Mouse (Mus musculus) CH12.LX (cell line): ENCODE measurements around the gene Dgkz.

ENCODE experiments used
- CHD1 ChIP-seq: IDR thresholded peaks from 2 replicates; pipeline ENCODE4 v1.6.1; 2012; ENCODE audit warnings: low read depth, low read length, improper control_type of control experiment, inconsistent platforms
- CTCF ChIP-seq, 2 experiments: IDR thresholded peaks in 1 of 2; conservative IDR thresholded peaks in 1 of 2; 2 replicates each; pipeline ENCODE4 v1.5.1; 2011 to 2012; ENCODE audit warnings: low read depth in 2 of 2, low read length in 2 of 2, improper control_type of control experiment in 1 of 2, inconsistent platforms in 1 of 2, mild to moderate bottlenecking in 1 of 2, moderate library complexity in 1 of 2
- E2F4 ChIP-seq: IDR thresholded peaks from 2 replicates; pipeline ENCODE4 v1.6.1; 2011; ENCODE audit warnings: low read depth, low read length, improper control_type of control experiment; ENCODE audit not compliant: insufficient replicate concordance
- EP300 ChIP-seq: IDR thresholded peaks from 2 replicates; pipeline ENCODE4 v1.6.1; 2011; ENCODE audit warnings: low read length, improper control_type of control experiment
- MAFK ChIP-seq: IDR thresholded peaks from 2 replicates; pipeline ENCODE4 v1.6.1; 2011; ENCODE audit warnings: low read length, improper control_type of control experiment; ENCODE audit not compliant: insufficient replicate concordance
- MXI1 ChIP-seq: IDR thresholded peaks from 2 replicates; pipeline ENCODE4 v1.6.1; 2011; ENCODE audit warnings: mild to moderate bottlenecking, low read depth, low read length, improper control_type of control experiment
- MYC ChIP-seq: IDR thresholded peaks from 2 replicates; pipeline ENCODE4 v1.6.1; 2011; ENCODE audit warnings: low read depth, mild to moderate bottlenecking, improper control_type of control experiment, low read length
- POLR2A ChIP-seq: IDR thresholded peaks from 2 replicates; pipeline ENCODE4 v1.6.1; 2011; ENCODE audit warnings: low read depth, mild to moderate bottlenecking, improper control_type of control experiment, low read length
- RCOR1 ChIP-seq: conservative IDR thresholded peaks from 2 replicates; pipeline ENCODE4 v1.6.1; 2012; ENCODE audit warnings: low read depth, mild to moderate bottlenecking, inconsistent platforms, low read length, improper control_type of control experiment
- SIN3A ChIP-seq: IDR thresholded peaks from 2 replicates; pipeline ENCODE4 v1.6.1; 2012; ENCODE audit warnings: low read length, improper control_type of control experiment, inconsistent platforms
- TBP ChIP-seq: conservative IDR thresholded peaks from 2 replicates; pipeline ENCODE4 v1.6.1; 2011; ENCODE audit warnings: low read depth, low read length, improper control_type of control experiment
- UBTF ChIP-seq: IDR thresholded peaks from 2 replicates; pipeline ENCODE4 v1.6.1; 2012; ENCODE audit warnings: low read depth, mild to moderate bottlenecking, inconsistent platforms, low read length, improper control_type of control experiment, moderate library complexity
- USF1 ChIP-seq: IDR thresholded peaks from 2 replicates; pipeline ENCODE4 v1.6.1; 2014; ENCODE audit warnings: low read depth, mild to moderate bottlenecking, inconsistent platforms, low read length, improper control_type of control experiment
- ZNF384 ChIP-seq: IDR thresholded peaks from 2 replicates; pipeline ENCODE4 v1.6.1; 2012; ENCODE audit warnings: low read depth, low read length, improper control_type of control experiment, inconsistent platforms

DNA sequence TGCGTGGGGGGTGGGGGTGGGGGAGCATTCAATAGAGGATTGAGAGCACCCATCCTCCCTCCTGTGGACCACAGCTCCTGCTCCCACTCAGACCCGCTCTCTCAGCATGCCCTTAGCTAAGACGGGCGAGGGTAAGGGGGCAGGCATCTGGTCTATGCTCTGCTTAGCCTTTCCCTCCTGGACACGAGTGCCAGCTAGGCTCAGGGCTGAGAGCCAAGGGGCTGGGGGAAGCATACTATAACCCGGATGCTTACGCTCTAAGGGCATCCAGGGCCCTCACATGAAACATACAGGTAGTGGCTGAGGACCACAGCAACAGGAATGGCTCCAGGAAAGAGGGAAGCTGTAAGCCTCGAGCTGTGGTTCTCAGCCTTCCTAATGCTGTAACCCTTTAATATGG is 17.6 kb downstream of the Dgkz start:
- TF ChIP-seq CTCF (conservative IDR thresholded peaks at IDR 0.05 in 1 of 2, IDR thresholded peaks at IDR 0.05 in 1 of 2; ENCODE audit: low read depth in 2 of 2, low read length in 2 of 2) (no peak), MAFK (no peak), USF1 (no peak), MXI1 (no peak), UBTF (no peak), MYC (no peak), CHD1 (no peak), POLR2A (no peak), SIN3A (no peak), RCOR1 (no peak), EP300 (no peak), ZNF384 (no peak), E2F4 (no peak), TBP (no peak)
